Mouse (Mus musculus) adrenal gland, postnatal 25 days (tissue): Measurements from ENCODE around the gene Prkce. TPM values are rescaled to one million over a fixed set of nuclear protein-coding genes. Genes with fewer than 3 reads are reported as not detected.
A peak's percentile ranks its signal among the peaks of the same experiment; 100 is the strongest.

Source experiments
- DNase-seq: peaks from one replicate; pipeline ENCODE4 v3.0.0; 2021; ENCODE audit warnings: mixed read lengths
- total RNA-seq: library from RNA; stranded (reverse); gene quantifications from 2 replicates; pipeline ENCODE4 v1.2.3, GENCODE M21; 2021

Gene Prkce
- total RNA-seq, 1 experiment from 2014 or later, result 25.8 TPM

DNA sequence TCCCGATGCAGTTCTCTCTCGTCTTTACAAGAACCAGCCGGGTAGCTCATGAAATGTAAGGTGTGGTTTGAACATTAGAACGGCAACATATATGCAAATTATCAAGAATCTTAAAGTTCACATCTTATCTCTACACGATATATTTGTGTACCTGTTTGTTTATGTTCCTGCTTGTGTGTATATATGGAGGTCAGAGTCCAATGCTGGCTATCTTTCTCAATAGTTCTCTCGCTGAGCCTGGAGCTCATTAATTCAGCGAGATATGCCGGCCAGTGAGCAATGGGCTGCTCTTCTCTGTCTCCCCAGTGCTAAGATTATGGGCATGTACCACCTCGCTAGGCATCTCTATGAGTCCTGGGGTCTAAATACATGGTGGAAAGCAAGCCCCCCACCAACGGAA is 356.3 kb downstream of the Prkce start:
- DNase-seq, result no peak

DNA sequence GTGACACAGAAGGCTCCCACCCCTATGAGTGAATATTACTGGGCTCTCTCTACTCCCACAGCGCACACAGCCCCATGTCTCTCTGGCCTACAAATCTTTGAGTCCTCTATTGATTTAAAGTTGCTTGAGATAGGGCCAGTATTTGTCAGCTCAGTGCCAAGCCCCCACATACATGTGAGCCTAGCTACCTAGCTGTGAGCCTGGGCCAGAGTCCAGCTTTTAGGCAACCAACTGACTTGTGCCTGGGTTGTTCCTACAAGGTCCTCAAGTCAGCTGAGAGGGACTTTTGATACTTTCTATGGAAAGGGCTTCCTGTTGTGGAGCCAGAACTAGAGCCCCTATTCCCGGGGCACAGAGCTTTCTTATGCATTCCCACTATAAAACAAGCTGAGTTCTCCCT is 357.5 kb downstream of the Prkce start:
- no peak for DNase-seq

DNA sequence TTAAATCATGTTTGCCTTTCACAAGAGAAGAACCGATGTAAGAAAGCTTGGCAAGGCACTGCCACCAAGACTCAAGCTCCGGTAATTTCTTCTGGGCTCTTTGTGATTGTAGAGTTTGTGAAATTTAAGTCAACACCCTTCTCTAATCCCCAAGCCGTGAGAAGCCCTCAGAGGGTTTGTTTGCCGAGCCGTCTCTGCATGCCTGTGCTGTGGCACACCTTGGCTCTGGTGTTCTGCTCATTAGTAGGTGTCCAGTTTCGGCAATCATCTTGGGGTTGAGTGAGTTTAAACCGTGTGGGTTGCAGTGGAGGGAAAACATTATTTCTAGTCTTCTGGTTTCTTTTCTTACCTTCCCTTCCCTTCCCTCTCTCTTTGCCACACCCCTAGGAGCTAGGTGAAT is 358.4 kb downstream of the Prkce start:
- no peak for DNase-seq

DNA sequence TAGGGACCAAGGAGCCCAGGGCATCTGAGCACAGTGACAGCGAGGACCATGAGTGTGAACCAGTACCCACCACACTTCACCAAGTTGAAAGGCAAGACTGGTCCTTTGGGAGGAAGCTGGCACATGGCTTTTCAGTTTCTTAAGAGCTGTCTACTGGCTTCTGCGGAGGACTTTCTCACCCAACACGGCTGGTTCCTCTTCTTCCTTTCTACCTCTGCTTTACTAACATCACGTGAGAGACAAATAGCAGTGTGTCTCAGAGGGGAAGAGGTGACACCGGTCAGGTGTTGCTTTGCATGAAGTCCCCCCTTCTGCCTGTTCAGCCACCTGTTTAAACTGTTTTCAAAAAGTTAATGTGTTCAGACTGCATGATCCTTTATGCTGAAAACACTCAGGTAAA is 359.7 kb downstream of the Prkce start:
- DNase-seq, result no peak

DNA sequence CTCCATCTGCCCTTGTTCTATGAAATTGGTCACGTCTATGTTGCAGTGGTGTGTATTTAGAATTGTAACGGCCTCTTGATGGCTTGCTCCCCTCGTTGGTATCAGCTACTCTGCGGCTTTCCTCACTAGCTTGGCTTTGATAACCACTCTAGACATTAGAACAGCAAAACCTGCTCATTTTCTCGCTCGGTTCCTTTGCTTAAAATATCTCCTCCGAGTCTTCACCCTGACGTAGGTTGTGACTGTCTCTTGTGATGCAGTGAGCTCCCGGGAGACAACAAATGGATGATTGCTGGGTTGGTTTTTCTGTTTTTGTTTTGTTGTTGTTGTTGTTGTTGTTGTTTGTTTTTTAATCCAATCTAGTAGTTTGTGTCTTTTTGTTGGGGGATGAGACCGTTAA is 361.4 kb downstream of the Prkce start:
- no peak for DNase-seq

DNA sequence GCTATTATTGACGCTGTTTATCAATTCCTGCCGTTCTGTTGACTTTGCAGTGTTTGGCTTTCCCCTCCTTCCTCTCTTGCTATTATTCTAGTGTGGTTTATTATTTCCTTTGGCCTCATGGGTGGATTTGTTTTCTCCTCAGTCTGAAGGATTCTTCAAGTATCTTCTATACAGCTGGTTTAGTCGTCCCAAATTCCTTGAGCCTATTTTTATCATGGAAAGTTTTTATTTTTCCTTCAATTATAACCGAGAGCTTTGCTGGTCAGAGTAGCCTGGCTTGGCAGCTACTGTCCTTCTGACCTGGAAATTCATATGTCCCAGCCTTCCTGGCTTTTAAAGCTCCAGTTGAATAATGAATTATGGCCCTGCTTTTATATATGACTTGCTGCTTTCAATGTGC is 361.8 kb downstream of the Prkce start:
- no peak for DNase-seq

DNA sequence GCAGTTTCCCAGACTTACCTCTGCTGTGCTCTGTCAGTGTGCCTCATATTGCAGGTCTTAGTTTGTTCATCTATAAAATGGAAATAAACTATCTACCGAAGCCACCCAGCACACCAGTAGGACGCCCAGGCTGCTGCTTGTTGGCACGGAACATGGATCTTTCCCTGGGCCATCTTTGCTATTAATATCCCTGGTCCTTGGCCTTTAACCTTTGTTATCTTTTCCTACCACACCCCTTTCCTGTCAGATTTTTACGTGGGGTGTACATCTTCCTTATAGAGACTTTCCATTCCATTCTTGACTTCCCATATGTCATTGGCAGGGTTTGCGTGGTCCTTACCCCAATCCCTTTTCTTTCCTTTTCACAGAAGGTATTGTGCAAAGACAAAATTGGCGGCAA is 363.6 kb downstream of the Prkce start:
- DNase-seq, result no peak

DNA sequence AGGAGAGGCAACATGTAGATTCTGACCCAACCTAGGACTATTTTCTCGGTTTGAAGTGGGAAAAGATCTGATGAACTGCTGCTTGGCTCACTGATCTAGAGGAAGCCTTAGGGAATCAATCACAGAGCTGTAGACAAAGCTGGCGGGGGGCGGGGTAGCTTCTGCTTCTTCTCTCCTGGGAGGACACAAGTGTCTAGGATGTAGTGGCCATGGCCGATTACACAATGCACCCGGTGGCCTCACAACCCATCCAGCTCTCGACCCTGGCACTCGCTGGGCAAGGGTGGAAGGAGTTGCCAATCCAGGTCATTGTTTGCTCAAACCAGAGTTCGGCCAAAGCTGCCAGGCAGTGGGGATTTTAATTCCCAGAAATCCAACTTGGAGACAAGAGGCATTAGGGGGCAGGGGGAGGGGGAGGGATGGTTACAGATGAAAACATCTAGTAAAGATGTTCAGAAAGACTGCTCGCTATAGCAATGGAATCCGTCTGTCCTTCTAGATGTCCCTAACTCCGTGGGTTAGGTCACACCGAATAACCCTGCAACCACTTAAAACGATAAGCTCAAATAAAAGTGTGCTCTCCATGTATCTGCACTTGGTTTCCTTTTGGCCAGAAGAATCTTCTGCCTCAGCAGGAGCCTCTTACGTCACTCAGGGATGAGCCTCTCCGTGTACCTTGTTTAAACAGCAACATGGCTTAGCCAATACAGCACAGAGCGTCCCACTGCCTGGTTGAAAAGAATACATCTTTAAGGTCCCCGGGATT is 365.4 kb downstream of the Prkce start:
- peak; percentile 17 for DNase-seq

DNA sequence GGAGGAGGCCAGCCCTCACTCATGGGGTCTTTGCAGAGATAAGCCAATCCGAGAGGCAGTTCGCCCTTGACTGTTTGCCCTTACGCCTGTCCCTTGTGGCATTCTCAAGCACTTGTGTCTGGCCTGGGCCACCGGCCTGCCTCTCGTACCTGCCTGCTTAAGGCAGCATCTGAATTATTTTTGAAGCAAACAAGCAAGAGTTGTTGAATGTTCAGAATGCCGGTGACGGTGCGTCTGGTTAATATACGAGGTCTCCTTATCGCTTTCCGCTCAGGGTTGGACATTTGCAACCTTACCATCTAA is 365.9 kb downstream of the Prkce start:
- DNase-seq, result no peak

DNA sequence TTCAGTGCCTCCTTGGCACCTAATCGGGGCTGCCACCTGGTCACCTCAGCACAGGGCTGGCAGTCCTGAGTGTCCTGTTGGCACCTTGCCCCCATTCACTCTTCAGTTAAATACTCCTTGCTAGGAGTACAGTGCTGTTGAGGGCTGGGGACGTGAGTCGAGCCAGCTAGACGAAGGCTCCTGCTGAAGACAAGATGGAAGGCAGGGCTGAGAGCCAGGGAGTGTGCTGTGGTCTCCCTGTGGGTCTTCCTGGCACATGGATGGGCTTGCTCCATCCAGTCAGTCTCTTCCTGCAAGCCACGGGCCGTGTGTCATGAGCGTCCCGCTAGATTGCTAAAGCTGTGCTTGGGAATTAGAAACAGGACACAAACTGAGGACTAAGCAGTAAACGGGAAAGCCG is 367.5 kb downstream of the Prkce start:
- DNase-seq, result no peak

DNA sequence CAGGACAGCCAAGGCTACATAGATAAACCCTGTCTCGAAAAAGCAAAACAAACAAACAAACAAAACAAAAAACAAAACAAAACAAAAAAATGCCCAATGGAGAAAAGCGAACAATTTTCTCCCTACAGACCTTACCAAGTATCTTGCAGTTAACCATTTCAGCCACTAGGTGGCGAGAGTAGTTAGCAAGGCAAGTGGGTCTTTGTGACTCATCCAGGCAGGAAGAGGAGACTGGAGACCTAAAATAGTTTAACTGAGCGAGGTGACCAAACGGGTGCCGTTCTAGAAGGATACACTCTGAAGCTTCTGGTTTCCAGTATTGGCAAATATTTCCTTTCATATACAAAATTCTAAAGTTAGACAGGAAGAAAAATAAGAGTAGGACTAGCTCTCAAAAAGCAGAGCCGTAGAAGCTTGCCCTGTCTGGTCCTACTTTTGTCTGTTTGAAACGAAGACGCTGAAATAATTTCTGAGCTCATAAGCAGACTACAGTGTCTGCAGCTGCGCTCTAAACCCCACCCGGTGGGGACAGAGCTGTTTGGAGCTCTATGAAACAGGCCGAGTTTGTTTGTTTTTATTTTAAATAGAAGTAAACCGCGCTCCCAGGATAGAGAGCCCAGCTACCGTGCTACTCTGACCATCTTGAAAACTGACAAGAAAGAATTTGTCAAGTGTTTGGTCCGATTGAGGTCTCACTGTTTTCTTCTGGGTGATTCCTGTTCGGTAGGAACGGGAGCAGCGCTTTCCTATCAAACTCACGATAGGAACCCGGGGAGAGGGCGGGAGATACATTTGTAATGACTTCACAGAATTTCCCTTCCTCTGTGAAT is 368.5 kb downstream of the Prkce start:
- peak; percentile 48 for DNase-seq

DNA sequence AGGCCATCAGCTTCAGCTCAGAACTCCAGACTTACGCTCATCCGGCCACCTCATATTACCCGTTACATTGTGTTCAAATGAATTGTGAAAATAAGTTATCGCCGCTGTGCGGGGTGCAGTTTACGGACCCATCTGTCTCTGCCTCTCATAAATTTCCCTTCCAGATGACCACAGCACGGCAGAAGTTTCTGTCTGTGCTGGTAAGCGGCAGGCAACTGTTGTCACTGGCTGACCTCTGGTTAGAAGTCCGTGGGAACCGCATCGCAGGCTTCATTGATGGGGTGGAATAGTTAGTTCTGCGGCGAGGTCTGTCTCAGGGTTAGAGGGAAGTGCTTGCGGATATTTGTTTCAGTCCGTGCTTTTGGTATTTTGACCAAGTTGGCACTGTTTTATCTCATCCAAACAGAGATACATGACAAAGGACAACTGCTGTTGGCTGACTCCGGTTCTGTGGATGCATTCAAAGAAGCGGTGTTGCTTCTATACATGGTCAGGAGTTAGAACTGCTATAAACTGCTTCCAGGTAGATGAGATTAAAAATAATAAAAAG is 372.4 kb downstream of the Prkce start:
- DNase-seq, result no peak

DNA sequence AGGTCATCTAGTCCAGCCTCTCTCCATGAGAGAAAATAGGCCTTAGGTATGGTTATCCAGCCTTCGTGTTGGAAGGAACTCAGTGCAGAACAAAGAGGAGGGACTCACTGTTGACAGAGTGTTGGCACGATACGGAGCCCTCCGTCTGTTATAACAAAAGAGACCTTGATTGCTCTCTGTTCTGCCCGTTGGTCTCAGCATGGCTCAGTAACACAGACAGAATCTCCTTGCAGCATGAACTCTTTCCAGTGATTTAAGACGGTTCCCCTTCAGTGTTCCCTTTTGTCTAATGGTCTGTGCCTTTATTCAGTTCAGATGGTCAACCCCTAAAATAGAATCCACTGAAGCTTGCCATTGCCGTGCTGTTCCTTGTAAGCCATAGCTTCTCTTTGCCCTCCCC is 378.9 kb downstream of the Prkce start:
- DNase-seq, result no peak

DNA sequence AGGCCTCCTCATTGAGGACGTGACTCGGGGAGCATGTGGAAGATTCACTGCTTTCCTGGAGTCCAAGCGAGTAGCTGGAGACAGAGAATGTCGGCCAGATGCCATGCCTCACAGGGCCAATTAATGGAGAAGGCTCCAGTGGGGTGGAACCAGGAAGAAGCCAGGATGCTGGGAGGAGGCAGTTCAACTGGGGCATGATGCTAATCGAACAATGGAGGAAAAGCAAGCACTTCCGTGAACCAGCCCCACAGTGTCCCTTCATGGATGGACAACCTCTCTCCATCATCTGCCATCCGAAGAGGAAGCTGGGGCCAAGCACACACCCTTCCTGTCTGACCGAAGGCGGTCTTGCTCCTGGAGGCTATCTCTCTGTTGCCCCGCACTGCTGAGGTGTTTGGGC is 381.5 kb downstream of the Prkce start:
- no peak for DNase-seq

DNA sequence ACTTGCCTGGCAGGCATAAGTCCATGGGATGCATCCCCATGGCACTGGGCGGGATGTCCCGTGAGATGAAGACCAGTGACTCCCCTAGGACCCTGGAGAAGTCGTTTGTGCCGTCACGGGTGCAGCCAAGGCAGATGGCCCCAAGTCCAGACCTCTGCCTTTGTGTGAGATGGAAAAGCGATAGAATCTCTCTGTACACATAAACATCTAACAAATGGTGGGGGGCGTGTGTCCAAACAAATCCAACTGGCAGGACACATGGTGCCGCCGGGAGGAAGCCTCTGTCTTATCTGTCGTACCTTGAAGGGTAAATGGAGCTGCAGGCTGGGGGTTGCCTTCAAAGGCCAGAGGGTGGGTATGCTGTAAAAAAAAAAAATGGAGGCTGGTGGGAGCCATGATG is 384.0 kb downstream of the Prkce start:
- DNase-seq, result no peak

DNA sequence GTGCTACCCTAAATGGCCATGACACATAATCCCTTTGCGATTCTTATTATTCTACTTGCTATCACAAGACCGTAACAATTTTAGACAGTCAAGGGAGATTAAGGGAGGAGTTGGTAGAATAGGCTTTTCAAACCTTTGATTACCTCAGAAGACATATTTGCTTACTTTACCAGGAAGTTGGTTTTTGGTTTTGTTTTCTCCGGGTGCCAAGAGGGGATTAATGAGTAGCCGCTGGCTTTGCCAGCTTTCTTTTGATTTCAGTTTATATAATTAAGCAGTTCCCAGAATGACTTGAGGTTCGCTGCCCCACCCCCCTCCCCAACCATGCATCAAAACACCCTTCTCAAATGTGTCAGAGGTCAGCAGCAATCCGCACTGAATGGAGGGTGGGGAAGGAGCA is 384.4 kb downstream of the Prkce start:
- DNase-seq, result no peak

DNA sequence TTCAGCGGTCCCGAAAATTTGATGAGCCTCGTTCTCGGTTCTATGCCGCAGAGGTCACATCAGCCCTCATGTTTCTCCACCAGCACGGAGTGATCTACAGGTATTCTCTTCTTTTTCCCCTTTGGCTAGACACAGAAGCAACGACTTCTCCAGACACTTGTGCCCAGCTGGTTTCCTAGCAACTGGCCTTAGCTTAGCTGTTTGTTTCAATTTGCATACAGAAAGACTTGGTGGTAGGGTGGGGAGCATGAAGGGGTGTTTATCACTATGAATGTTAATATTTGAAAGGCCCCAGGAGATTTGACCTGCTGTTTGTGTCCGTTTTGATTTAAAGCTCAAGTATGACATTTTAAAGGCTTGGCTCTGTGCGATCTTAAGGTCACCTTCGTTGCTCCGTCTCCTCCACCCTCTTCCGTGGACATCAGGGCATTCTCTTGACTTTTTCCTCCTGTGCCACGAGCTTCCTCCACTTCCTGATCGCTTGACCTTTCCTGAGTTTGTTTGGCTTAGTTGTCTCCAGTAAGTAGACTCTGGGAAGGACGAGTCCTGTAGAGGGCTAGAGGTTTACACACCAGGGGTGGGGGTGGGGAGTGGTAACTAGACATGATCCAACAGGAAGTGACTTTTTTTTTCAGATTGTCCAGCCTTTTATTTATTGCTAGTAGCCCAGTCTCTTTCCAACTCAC is 391.8 kb downstream of the Prkce start:
- no peak for DNase-seq

DNA sequence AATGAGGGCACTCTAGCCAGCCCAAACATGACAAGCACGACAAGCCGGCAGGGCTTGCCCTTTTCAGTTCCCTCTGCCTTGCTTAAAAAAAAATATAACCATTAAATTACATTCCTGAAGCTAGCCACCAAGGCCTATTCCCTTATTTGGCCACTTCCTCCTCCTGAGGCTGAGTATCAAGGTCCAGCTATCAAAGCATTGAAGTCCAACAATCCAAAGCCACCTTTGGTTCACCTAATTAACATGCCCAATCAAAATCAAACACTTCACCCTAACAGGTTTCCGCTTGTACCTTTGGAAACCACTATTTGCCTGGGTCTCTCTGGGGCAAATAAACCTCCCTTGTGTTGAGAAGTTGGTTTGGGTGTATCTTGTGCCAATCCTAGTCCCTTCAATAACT is 392.9 kb downstream of the Prkce start:
- DNase-seq, result no peak

DNA sequence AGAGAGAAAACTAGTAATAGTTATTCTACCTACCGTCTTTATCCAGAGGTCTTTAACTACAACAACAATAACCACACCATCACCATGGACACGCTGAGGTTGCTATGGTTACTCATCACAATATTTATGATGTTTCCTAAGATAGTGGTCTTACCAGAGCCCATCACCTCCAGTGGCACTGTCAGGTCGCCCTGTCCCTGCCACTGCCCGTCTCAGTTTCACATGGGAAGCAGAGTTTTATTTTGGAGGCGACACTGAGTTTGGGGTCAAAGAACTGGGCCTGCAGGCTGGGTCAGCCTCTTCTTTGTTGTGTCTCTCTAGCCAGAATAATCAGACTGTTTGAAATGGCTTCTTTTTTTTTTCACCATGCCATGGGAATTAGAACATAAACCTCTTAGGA is 402.9 kb downstream of the Prkce start:
- DNase-seq, result no peak

DNA sequence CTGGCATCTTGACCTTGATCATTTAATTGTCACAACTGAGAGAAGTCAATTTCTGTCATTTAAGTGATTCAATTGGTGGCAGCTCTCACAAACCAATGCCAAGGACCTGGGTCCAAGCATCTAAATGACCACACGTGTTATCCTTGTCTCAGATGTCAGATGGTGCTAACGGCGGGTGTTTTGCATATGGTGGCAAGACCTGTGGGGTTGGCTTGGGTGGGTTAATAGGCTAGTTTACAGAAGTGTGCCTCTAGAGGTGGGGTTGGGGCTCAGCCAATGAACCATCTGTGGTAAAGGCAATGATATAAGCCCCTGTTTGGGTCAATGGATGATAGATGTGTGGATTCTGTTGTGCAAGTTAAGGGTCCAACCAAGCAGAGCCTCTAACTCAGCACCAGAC is 403.7 kb downstream of the Prkce start:
- no peak for DNase-seq

DNA sequence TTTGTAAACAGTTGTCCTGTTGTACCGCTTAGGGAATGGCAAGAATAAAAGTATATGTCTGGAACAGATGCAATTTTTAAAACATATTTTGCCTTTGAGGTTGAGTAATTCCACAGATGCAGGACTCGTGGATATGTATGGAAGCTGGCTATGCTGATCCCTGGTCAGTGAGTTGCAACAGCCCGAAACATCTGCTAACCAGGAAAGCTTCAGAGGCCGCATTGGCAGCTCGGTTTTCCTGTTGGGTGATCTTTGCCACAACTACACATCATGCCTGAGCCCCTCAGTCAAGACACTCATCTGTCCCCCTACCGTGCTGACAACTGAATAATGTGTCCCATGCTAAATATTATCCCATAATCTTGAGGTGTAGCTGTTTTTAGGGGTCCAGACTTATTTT is 404.6 kb downstream of the Prkce start:
- DNase-seq, result no peak

DNA sequence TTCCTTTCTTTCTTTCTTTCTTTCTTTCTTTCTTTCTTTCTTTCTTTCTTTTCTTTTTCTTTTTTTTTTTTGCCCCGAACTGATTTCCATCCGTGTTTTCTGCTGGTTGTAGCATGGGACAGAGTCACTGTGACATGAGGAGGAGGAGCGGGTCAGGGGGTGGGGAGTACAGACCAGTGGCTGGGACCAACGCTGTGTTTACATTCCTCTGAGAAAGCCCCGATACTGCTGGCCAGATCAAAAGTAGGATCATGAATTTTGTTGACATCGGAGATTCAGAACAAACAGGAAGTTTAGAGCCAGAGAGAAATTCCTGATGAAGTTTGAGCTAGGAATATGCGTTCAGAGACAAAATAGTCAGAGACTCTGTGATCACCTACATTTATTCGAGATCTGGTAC is 405.0 kb downstream of the Prkce start:
- no peak for DNase-seq

DNA sequence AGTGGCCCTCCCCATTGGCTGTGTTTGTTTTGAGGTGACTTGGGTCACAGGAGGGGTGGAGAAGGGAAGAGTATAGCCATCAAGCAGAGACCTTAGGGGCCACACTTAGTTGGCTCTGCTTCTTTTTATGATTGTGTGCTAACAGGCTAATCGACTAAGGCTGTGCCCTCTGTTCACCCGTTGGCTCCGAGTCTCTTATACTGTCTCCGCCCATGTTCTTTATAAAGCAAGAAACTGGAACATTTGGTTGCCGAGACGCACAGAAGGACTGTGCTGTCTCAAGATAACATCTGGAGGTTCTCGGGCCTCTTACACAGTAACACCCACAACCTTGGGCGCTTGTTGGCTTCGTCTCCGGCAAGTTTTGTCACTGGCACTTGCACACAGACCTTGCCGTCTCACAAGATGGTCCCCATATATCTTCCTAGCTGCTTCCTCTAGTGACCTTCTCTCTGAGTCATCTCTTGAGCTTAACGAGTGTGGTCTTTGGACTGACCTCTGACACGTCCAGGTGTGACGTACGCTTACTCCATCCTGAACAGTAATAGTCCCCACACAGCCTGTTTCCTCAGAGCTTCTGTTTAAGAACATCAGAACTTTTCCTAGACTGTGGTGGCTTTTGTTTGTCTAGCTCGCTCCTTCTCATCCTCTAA is 406.1 kb downstream of the Prkce start:
- no peak for DNase-seq
